Mouse (Mus musculus): ENCODE measurements around the gene Ntn1.

The Ntn1 gene

DNA sequence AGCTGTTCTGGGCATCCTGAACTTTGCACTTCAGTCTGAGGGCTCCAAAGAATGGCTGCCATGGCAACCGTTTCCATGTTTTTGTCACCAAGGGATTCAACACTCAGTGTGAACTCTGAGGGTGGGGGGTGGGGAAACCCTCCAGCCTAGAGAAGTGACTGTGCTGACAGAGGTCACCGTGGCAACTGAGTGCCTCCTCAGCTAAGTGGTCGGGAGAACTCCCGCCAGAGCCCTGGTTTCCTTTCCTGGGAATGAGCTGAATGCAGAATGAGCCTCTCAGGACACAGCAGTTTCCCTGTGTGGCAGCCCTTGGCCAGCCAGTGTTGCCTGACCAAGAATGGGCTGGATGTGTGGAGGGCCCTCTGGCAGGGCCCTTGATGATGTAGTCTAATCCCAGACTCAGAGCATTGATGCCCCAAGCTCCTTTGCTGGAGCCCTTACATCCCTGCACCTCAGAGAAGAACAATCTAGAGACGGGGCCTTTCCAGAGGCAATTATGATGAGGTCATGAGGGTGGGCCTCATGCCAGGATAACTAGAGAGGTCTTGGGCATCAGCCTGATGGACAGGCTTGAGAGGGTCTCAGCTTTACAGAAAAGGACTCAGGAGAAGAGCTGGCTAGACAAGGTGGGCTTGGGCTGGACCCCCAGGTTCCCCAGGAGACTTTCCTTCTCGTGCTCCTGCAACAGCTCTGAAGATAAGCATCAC, 185.3 kb downstream of the Ntn1 start:
- no peak for DNase-seq (ENCODE audit: low read depth, low spot score)

DNA sequence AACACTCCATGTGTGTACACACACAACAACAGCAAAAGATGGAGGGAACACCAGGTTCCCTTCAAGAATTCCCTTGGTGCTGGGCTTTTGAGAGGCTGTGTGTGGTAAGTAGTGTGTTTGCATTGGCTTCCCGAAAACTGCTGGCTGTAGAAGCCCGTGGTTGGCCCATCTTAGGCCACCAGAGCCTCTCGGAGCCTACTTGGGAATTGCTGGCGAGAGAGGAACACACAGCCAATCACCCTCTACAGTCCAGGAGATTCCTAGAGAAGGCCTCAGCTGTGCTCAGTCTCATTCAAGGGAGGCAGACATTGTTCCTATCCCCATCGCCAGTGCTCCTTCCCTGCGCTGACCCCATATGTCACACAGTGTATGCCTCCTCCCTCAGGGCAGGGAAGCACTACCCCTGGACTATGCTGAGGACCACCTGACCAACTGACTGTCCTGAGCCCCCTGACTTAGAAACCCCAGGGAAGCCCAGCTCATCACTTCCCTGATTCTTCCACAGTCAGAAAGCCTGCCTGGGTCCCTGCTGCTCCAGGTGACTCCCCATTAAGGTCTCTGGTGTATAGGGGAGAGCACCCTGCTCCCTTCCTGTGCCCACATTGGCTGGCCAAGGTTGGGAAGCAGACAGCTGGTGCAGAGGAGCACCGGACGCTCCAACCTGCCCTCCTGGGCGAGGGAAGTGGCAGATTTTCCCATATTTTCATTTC, 186.0 kb downstream of the Ntn1 start:
- no peak for DNase-seq (ENCODE audit: low read depth, low spot score)

DNA sequence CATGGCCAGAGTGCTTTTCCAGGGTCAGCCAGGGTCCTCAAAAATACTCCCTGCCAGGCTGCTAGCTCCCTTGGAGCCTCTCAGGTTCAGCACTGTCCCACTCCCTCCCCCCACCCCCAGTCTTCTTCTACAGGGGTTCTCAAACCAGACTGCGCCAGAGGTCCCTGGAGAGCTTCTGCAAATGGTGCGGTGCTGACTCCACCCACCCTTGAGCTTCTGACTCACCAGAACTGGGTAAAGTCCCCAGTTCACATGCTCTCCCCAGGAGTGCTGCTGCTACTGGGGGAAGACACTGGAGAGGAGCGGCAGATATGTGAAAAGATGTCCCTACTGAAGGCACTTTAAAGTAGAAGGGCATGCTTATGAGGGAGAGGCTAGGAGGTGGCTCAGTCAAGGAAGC, 186.7 kb downstream of the Ntn1 start:
- no peak for DNase-seq (ENCODE audit: low read depth, low spot score)

DNA sequence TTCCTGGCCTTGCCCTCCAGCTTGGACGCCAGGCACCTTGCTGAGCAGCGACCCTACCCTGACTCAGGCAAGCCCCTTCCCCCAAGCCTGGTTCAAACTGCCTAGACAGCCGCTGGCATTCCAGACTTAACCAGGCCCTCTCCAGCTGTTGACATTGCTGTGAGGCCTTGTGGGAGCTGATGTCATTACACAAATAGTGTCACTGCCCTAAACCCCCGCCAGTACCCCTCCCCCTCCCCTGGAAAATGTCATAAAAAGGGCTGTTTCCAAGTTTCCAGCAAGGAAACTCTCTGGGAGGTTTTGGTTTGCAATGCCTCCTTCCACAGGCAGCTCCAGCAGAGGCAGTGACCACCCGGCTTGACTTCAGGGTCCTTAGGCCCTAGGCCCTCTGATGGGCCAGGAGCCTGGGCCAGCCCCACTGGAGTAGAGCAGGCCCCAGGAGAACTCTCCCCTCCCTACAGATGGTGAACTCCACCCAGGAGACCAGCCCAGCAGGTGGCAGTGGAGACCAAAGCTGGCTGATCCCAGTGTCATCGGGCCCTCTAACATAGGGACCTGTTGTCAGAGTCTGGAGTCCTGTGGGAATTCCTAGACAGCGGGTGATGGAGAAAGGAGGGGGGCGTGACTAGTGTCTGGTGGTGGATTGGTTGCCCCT, 188.6 kb downstream of the Ntn1 start:
- no peak for DNase-seq (ENCODE audit: low read depth, low spot score)

DNA sequence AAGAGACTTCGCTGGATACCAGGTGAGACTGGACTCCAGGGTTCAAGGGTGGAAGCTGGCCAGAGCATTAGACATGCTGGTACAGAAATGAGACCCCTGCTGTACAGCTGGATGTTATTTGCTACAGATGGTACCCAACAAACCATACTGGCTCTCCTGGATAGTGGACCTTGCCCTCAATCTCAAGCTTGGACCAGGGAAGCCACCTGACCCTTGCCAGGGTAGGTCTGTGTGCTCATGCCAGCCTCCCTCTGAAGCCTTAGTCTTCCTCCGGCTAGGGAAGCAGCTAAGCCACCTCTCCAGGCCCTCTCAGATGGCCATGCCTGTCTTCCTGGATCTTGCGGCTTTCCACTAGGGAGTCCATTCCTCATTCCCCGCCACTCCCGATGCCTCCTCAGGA, 189.9 kb downstream of the Ntn1 start:
- DNase-seq (ENCODE audit: low read depth, low spot score), result no peak

DNA sequence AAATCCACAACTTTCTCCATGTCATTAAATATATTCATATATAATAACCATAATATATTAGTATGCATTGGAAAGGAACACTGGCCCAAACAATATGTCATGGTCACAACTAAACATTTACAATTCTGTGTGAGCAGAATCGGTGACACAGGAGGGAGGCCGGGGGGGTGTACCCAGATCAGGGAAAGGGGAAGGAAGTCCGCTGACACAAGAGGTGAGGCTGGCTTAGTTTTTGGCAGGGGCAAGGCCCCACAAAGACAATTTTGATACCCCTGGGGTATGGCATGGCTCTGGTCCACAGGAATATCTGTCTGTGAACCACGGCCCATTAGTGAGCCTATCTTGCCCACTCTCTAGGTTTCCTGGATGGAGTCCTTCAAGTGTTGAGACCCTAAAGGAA, 191.1 kb downstream of the Ntn1 start:
- no peak for DNase-seq (ENCODE audit: low read depth, low spot score)

DNA sequence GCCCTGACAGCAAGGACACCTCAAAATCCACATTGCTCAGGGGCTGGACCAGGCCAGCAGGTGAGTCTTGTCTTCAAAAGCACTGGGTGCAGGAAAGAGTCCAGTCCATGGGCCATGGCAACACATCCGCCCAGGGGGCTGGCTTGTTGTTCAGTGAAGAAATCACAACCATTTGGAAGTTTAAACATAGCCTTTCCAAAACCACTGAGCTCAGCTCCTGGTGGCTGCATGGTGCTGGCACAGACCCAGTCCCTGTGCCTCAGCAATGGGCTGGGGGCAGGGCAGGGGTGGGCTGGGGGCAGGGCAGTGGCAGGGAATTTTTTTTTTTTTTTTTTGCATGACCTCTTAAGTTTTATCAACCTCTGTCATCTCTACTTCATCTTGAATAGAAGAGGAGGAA, 192.0 kb downstream of the Ntn1 start:
- DNase-seq (ENCODE audit: low read depth, low spot score), result no peak

DNA sequence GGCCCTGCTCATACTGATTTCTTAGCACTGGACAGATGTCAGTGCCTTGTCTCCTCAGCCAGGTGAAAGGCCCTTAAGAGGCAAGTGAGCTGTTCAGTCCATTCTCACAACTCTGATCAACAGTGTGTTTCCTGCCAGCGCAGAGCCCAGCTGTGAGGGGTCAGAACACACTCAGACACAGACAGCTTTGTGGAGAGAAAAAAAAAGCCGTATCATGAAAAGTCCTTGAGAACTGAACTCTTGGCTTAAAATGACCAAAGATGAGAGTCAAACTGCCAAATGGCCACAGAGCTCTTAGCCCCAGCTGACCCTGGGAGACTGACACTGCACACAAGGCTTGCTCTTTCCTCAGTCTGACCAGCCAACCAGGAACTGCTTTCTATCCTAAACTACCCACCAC, 192.6 kb downstream of the Ntn1 start:
- no peak for DNase-seq (ENCODE audit: low read depth, low spot score)

DNA sequence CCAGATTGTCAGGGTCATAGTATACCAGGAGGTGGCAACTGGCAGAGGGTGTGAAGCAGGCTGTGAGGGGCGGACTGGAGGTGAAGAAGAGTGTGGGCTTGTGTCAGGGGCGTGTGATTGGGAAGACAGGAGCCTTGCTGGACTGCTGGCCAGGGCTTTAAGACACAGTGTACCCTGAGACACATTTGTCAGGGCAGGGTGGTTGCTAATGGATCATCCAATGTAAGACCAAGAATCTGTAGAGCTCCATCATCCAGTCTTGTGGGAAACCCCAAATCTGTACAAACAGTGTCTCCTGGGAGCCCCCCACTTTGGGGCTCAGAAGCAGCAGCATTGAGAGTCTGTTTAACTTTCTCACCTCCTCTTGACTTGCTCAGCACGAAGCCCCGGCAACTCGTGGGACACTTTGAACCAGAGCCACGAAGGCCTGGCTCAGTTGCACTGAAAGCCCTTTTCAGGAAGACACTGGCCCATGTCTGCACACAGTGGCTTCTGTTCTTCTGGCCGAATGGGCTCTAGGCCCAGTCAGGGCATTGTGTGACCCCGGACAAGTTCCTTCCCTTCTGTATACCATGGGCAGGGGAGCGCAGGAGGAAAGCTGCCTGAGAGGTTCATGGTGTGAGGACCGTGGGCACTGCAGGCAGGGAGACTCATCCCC, 194.9 kb downstream of the Ntn1 start:
- DNase-seq (ENCODE audit: low read depth, low spot score), result no peak

DNA sequence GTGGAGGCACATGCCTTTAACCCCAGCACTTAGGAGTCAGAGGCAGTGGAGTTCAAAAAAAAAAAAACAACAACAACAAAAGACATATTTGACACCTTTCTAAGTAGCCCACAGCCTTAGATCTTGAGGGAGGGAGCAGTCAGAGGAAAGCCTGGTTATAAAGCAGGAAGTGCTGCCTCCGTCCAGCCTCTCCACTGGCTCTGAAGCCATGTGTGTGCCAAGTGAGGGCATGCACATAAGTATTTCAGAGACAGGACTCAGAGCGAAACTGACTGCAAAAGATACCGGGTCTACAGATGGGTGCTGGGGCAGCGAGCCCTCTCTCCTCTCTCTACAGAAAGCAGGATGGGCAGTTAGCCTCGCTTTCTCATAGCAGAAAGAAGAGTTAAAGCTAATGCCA, 196.2 kb downstream of the Ntn1 start:
- no peak for DNase-seq (ENCODE audit: low read depth, low spot score)

DNA sequence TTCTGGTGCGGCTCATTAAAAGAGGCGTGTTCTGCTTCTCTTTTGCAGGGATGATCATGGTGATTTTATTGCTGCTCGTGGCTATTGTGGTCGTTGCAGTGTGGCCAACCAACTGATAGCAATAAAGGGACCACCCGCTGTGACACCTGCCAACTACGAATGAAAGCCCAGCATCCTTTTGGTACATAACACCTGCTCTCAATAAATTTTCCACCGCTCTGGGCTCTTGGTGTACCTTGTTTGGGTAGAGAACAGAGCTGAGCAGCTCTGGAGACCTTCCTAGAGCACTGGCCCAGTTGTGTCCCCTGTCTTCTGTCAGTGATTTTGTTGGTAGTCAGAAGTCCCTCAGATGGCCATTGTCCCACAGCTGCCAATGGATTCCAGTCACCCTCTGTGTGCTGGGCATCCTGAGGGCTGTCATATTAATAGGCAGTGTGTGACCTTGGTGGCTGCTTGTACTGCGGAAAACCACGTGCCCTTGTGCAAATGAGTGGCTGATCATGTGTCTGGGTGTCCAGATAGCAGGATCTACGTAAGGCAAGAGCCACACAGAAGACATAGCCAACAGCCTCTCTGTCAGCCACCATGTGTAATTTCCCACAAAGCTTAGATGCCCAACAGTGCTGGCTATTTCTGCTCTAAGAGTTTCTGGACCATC, 196.8 kb downstream of the Ntn1 start:
- DNase-seq (ENCODE audit: low read depth, low spot score), result no peak

DNA sequence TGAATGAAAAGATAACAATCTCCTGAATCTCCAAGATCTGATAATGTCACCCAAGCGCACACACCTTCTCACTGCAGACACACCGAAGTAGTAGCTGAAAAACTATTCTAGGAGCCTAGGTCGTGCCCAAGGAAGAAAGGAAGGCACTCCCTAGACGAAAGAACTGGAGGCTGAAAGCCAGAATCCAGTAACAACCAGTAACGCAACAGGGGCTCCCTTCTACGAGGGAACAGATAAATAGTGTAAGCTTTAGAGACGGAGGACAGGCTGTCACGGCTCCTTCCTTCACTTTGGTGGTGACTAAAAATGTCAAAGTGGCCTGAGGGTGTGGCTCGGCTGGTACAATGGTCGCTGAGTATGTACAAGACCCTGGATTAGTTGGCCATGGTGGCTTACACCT, 198.1 kb downstream of the Ntn1 start:
- DNase-seq (ENCODE audit: low read depth, low spot score), result no peak

DNA sequence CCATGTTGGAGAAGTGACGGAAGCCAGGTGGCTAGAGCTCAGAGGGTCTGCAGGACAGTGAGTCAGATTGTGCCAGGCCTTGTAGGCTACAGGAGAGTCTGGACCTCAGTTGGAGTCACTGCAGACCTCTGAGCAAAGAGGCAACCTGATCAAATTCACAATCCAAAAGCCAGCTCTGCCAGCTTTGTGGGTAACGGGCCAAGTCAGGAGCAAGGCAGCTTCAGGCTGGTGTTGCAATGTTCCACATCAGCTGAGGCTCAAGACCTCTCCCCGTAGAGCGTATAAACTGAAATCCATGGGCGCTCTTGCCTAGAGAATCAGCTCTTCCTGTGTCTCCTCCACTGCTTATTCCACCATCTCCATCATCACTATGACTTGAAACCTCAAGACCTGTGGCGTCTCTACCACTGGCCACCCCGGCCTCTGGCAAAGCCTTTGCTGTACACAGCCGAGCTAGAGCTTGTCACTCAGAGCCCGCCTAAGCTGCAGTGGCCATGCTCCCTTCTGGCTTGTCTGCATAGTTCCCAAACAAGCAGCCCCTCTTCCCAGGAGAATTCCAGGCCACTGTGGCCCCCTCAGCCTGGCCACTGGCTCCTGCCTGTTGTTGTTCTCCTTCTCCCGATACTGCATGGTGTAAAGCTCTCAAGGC, 198.7 kb downstream of the Ntn1 start:
- DNase-seq (ENCODE audit: low read depth, low spot score), result no peak

DNA sequence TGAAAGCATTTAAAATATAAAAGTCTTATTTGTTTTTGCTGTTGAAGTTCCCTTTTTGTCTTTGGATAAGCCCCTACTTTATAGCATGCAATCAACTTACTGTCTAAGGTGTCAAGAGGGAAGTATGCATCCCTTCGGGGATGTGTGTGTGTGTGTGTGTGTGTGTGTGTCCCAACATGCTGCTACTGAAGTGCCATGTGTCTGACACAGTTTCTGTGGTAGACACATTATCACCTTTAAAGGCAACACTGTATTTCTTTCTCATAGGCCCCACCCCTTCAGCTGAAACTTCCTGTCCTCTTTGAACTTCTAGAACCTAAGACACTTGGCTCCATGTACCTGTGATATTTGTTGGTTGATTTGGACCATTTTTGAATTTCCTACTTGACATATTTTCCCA, 199.6 kb downstream of the Ntn1 start:
- DNase-seq (ENCODE audit: low read depth, low spot score), result no peak

DNA sequence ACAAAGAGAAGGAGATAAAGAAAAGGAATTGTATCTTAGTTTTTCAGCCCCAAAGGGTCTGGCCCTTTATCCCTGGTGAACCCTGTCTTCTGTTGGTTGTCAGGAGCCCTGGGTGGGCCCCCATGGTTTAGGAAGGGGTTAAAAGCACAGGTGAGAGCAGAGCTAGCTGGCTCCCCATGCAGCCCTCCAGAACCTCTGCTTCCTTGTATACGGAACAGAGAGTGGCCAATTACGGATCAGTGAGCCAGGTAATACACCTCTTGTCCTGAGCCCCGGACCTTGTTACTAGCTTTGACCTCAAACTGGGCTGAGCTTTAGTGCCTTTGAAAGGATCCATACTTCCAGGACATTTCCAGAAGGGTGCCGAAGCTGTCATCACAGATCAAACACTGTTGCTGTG, 200.1 kb downstream of the Ntn1 start:
- no peak for DNase-seq (ENCODE audit: low read depth, low spot score)

DNA sequence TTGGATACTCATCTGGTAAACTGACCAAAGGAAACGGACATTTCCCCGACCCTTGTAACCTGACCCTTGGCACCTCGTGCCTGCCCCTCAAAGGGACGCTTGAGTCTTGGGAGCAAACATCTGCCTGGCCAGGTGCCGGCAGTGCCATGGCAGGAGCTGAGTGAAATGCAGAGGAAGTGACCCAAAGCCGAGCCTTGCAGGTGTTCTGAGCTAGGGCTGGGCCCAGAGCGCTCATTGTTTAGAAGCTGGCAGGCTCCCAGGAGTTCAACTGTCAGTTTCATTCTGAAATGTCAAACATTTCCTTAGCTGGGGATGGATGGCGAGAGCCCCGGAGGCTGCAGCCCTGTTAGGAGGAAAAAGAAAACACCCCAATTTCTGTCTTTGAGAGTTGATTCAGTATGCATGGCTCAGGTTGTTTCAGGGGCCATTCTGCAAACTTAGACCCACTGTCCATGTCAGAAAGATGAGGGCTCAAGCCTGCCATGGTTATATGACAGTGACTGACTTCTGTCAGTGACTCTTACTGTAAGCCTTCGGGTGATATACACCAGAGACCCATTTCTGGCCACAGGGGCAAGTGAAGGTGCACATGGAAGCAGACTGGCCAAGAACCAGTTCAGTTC, 200.7 kb downstream of the Ntn1 start:
- DNase-seq (ENCODE audit: low read depth, low spot score), result no peak

DNA sequence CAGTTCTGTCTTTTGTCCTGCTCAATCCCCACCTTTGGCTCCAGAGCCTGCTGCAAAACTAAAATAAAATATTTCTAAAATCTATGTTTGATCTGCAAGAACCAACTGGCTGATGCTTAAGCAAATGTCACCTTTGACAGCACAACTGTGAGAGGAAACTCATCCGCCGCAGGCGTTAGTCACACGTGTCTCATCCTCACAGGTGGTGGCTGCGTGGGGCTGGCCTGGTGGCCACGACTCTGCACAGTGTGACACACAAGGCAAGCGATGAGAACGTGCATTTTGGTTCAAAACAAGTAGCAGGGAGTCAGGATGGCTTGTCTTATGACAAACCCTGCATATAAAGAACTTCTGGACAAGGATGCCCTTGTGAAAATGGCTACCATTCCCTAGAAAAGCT, 201.5 kb downstream of the Ntn1 start:
- no peak for DNase-seq (ENCODE audit: low read depth, low spot score)

DNA sequence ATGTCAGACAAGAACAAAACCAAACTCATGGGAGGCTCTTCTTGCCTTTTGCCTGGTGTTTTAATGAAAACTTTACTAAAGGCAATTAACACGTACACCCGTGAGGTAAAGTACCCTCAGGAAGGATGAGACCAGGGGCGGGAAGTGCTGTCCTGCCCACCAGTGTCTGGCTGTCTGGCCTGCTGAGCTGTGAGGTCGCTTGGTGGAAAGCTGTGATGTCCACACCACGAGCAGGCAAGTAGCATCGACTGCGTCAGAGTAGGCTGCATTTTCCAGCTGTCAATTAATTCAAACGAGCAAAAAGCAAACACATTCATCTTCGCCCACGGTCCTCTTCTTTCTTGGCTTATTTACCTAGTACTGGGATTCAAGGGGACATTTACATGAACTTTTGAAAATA, 201.9 kb downstream of the Ntn1 start:
- no peak for DNase-seq (ENCODE audit: low read depth, low spot score)

DNA sequence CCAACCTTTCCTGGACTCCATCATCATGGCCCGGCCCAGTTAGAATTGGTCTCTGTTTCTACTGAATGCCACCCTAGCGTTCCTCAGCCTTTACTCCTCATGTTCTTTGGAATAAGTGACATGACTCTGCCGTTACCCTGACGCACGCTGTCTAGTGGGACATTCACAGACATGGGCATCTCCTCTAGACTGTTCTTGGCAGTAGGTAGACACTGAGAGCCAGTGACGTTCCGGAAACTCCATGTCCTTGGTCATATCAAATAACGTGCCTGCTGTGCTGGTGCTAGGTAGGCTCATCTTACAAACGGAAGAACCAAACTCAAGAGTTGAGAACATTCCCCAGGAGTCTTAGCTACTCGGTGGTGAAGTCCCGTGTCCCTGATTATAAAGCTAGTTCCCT, 203.2 kb downstream of the Ntn1 start:
- no peak for DNase-seq (ENCODE audit: low read depth, low spot score)

DNA sequence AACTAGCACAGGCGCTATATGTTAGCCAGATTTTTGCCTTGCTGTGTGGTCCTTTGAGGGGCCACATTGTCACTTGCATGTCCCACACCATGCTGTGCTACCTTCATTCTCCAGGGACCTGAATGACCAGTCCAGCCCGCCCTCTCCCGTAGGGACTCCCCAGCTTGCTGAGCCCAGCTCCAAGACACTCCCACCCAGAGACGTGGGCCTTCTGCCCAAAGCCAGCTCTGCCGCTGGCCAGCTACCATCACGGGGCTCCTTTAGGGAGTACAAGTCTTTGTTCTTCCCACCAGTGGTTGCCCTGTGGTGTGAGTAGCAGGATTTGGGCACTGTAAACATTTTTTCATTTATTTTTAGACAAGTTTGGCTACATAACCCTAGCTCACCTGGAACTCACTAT, 204.1 kb downstream of the Ntn1 start:
- no peak for DNase-seq (ENCODE audit: low read depth, low spot score)

DNA sequence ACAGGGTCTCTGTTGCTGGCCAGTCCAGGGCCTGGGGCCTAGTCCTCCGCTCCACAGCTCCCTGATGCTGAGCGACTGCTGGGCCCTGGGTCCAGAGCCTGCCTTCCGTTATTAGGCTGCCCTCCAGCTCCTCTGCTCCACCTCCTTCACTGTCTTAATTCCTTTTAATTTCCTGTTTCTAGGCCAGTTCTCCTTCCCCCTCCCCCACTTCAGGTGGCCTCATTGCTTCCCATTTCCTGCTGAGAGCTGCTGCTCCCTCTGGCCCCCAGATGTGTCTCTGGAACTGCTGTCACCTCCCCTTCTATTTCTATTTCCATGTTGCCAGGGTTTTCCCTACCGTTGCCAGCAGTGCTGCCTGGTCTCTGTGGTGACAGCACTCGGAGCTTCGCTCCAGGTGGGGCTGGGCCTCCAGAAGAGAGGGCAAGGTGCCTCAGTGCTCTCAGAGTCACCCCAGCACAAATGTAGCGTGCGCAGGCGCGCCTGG, 204.9 kb downstream of the Ntn1 start:
- DNase-seq (ENCODE audit: low read depth, low spot score), result no peak
